Mouse (Mus musculus): ENCODE results near the gene Slc38a10.

Slc38a10 gene

DNA sequence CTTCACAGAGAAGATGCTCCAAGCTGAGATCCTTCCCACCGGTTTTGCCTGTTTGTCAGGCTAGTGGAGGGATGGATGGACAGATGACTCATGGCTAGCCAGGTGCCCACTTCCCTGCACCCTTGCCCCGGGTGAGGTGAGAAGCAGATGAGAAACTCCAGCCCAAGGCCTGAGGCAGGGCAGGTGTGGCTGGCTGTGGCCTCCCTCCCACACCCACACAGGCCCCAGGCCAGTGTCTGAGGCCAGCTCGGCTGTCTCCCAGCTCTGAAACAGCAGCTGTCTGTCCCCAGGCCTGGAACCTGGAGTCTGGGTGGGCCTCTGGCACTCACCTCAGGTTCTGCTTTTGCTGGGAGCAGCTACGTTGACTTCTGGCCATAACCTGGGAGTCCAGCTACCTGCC lies 24.8 kb upstream of the Slc38a10 start:
- DNase-seq = no peak

DNA sequence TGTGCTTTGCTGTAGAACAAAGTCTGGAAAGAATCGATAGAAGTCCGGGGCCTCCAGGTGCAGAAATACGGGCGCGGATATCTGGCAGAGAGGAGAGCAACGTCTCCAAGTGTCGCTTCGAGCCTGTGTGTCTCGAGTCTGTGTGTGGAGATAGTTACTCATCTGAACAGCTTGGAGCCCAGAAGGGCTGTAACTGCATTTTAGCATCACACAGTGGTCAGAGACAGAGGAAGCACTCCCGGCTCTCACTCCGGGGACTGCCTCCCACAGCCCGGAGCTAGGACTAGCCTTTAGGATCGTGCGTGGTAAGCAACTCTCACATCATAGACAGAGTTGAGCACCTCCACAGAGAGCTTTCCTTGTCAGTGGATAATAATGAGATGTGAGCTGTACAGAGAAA lies 22.1 kb upstream of the Slc38a10 start:
- no peak for DNase-seq

DNA sequence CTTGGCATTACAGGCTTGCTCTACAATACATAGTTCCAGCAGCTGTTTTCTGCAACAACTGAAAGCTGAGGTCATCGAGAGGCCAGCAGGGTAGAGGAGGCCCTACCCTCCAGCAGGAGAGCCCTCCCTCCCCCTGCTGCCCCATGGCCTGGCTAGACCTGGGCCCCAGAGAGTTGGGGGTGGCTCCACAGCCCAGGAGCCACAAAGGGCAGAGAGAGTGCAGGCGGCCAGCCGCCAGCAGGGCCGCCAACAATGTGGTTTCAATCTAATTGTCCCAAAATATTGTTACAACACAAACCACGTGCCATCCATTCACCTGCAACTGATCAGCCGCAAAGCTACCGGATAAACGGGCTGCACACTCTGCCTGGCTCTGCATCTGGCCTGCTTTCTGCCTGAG lies 20.0 kb upstream of the Slc38a10 start:
- DNase-seq = no peak

- peak in 1 of 2 experiments; percentile 19 for DNase-seq
Observed at GRCm38 (mm10) chr11:120169208-120169992, 18.3 kb upstream of the Slc38a10 start.

DNA sequence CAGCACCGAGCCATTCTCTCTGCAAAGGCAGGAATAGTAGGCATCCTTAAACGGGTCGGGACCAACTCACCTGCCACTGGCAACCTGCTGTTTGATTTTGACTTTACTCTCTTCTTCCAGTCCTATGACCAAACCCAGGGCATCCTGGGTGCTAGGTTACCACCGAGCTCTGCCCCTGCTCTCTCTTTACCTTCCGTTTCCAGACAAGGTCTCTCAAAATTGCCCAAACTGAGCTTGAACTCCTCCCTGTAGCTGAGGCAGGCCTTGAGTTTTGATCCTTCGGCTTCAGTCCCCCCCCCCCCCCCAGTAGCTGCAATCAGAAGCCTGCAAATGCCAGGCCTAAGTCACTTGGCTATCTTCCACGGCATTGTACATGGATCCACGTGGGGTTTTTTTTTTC lies 17.4 kb upstream of the Slc38a10 start:
- DNase-seq = no peak

DNA sequence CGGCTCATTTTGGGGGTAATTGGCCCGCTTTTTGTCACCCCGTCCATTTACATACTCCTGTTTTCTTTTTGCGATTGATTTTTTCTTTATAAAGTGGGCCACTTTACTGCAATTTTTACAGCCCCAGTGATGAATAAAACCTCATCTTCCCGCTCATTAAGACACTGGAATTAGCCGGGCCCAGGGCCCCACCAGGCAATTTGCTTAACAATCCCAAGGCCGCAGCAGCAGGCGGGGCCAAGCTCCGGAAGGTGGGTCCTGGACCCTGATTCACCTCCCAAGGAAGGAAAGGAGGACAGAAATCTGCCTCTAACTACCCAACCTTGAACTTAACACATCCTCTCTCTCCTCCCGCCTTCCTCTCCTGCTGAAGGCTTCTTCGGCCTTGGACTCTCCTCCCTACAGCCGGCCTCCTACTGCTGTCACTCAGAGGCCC lies 16.8 kb upstream of the Slc38a10 start:
- no peak for DNase-seq

DNA sequence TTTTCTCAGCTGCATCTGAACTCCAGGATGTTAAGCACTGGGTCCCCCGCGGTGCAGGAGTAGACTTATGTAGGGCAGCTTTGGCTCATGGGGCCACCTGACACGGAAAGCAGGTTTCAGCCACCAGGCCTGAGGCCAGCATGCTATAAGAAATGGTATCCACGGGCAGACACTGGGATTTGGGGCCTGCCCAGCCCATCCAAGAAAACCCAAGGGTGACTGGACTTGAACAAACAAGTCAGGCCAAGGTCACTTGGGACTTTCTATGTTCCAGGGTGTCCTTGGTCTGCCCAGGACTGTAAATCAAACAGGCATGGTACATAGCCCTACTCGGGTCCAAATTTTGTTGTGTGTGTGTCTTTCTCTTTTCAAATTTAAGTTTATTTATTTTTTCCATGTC lies 15.9 kb upstream of the Slc38a10 start:
- DNase-seq = no peak

GRCm38 (mm10) chr11:120164471-120165261 lies 13.5 kb upstream of the Slc38a10 start:
- DNase-seq = no peak

DNA sequence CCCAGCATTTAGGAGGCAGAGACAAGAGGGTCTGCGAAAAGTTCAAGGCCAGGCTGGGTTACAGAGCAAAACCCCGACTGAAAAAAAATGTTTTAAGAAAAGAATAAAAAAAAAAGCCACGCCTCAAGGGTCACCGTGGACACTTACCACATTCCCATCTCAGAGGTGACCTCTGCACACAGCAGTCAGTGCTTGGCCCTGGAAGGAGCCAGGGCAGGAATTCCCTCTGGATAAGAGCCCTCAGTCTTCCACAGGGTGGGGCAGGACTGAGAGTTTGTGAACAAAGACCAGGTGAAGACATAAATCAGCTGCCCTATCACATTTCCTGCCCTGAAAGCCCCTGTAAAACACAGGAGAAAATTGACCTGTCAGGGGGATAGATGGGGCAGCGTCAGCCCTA lies 12.9 kb upstream of the Slc38a10 start:
- no peak for DNase-seq

GRCm38 (mm10) chr11:120163207-120163606 lies 12.1 kb upstream of the Slc38a10 start:
- no peak for DNase-seq

GRCm38 (mm10) chr11:120161245-120161644 lies 10.1 kb upstream of the Slc38a10 start:
- DNase-seq = no peak

GRCm38 (mm10) chr11:120160478-120160877 lies 9.3 kb upstream of the Slc38a10 start:
- DNase-seq = peak in 1 of 2 experiments; percentile 19

DNA sequence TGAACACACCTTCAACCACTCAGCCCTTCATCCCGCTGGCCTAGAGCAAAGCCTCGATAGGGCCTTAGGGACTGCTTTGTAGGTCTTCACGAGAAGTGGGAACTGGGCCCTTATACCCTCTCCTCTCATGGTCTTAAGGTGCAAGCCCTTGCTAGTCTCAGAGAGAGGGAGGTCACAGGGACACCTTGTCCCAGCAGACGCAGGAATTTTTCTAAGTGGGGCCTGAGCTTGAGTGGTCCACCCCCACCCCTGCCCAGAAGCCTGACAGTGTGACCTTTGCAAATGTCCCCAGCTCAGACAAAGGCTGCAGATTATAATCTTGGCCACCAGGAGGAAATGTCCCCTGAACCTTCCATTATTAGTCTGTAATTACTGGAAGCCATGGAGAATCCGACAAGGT lies 8.5 kb upstream of the Slc38a10 start:
- DNase-seq = no peak

- no peak for DNase-seq
Observed at GRCm38 (mm10) chr11:120158828-120159227, 7.7 kb upstream of the Slc38a10 start.

DNA sequence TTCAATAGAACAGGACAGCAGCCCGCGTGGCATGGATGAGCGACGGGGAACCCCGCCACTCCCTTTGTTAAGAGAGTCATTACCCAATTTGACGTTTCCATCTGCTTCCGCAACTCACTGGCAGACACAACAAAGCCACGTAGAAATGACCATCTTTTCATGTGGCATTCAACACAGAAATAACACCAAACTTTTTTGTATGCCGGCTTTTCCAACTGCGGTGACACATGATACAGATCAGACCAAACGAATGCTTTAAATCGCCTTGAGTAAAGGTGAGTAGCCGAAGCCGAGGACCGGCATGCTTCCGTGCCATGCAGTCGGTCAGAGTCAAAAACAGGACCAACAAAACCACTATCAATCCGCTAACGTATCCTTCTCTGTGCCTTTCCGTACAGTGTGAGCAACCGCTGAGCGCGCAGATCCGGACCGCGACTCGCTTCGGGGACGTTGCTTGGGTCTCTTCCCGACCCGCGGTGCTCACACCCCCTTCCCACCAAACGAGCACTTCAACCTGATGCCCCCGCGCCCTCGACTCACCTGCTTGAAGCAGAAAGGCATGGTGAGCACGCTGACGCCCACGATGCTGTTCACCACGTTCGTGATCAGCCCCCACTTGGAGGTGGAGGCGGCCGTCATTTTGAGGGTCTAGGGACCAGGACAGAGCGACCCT lies 570 bp downstream of the Slc38a10 start:
- DNase-seq = peak in 1 of 2 experiments; percentile 38

DNA sequence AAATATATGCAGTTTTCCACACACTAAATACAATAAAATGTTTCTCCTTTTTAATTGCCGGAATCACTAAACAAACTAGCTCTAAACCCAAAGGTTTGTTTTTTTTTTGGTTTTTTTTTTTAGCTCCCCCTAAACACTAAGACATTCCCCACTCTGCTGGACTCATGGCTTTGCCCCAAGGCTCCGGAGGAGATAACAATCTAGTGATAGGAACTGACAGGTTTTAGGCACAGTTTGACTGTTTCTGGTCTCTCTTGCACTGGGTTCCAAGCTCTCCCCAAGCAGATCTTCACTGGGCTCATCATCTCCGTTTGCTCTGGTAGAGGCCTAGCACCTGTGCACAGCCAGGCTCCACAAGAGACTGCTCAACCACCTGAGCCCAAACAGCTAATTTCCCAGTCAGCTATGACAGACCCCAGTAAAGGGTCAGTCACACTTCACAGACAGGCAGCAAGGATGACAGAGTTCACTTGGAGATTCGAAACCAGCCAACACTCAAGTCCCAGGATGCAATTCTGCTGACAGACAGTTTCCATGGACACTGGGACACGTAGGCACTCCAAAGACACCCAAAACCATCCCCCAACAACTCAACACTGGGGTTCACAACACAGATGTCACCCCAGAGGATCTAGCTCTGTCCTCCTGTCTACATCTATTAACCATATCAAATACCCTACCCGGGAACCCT lies 1.5 kb downstream of the Slc38a10 start:
- peak in 1 of 2 experiments; percentile 5 for DNase-seq

- DNase-seq = no peak
Observed at GRCm38 (mm10) chr11:120148201-120148855, 2.8 kb downstream of the Slc38a10 start.

DNA sequence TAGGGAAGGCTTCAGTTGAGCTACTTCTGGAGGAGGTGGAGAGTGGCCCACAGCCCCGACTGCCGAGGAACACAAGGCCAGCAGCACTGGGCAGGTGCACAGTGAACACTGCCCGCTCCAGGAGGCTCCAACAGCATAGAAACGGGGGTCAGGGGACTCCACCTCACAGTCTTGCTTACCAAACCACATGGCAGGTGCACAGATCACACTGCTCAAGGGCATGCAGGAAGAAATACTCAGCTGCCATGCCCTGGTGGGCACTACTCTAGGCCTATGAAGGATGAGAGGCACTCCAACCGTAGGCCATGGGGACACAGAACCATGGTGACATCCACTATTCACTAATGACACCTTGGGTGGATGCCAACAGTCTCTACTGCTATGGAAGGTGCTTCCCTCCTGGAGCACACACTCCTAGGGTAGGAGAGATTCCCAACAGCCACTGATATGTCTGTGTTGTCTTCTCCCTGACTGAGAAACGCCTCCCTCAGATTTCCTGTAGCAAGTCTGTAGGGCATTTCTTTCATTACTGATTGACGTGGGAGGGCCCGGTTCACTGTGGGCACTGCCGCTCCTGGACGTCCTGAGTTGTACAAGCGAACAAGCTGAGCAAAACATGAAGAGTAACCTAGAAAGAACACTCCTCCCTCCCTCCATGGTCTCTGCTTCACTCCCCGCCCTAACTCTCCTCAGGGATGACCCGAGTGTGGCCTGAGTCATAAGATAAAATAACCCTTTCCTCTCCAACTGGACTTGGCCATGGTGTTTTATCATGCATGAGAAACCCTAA lies 7.2 kb downstream of the Slc38a10 start:
- no peak for DNase-seq

- no peak for DNase-seq
Observed at GRCm38 (mm10) chr11:120142601-120143051, 8.5 kb downstream of the Slc38a10 start.

- DNase-seq = no peak
Observed at GRCm38 (mm10) chr11:120140255-120140654, 10.9 kb downstream of the Slc38a10 start.

DNA sequence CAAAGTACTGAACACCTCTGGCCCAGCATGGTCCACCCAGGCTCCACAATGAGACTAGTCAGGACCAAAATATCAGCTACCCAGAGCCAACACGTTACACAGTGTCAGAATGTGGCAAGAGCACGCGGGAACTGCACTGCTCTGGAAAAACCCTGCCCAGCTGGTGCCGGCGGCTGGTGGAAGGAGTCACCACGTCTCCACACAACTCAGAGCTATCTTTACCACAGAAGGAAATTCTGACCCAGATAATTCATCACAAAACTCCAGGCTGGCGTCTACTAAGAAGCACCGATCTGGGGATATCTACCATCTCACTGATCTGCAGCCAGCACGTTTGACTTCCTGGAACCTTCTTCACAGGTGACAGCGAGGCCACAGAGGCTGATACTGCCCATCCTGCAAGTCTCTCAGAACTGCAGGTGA lies 11.8 kb downstream of the Slc38a10 start:
- no peak for DNase-seq
